Mouse (Mus musculus) neural tube, embryonic 13.5 days (tissue): ENCODE measurements around the gene Mphosph9. TPM values are rescaled to one million over a fixed set of nuclear protein-coding genes. Genes with fewer than 3 reads are reported as not detected.
A peak's percentile ranks its signal among the peaks of the same experiment; 100 is the strongest.
"Not testable (repeated sequence)": the region's sequence is repeated elsewhere in the genome, so short reads cannot be mapped to it uniquely, and the experiment has no call there.

Experiments
- ATAC-seq: fragments of 200-750 bp; cut with Nextera tagmentation; 2 replicates; pipeline ENCODE4 v1.8.0; 2017; ENCODE audit warnings: low read depth, mild to moderate bottlenecking, moderate TSS enrichment, moderate library complexity
- H3K27ac ChIP-seq: fragments of 300-500 bp; sonication (generic); replicated peaks from 2 replicates; pipeline ENCODE4 v1.5.1; 2015; ENCODE audit warnings: moderate library complexity, mild to moderate bottlenecking, inconsistent platforms
- H3K27me3 ChIP-seq: fragments of 300-500 bp; sonication (generic); 2 replicates; pipeline ENCODE4 v1.6.1; 2015; ENCODE audit warnings: mild to moderate bottlenecking, inconsistent platforms
- H3K36me3 ChIP-seq: fragments of 300-500 bp; sonication (generic); 2 replicates; pipeline ENCODE4 v1.6.1; 2015; ENCODE audit warnings: mild to moderate bottlenecking, inconsistent platforms
- H3K4me1 ChIP-seq: fragments of 300-500 bp; sonication (generic); replicated peaks from 2 replicates; pipeline ENCODE4 v1.6.1; 2015; ENCODE audit warnings: inconsistent platforms
- H3K4me2 ChIP-seq: fragments of 300-500 bp; sonication (generic); 2 replicates; pipeline ENCODE4 v1.6.1; 2015; ENCODE audit warnings: inconsistent platforms, mild to moderate bottlenecking, moderate library complexity
- H3K4me3 ChIP-seq: fragments of 300-500 bp; sonication (generic); 2 replicates; pipeline ENCODE4 v1.5.1; 2015; ENCODE audit warnings: mild to moderate bottlenecking, inconsistent platforms
- H3K9ac ChIP-seq: fragments of 300-500 bp; sonication (generic); 2 replicates; pipeline ENCODE4 v1.6.1; 2015; ENCODE audit warnings: moderate library complexity, mild to moderate bottlenecking, inconsistent platforms
- H3K9me3 ChIP-seq: fragments of 300-500 bp; sonication (generic); 2 replicates; pipeline ENCODE4 v1.6.1; 2016; ENCODE audit warnings: inconsistent platforms
- WGBS: fragments of 180-500 bp; shearing (Covaris S2); methylation state at CpG from one replicate; pipeline ENCODE4 v1.1.7; 2015; 5-methylcytosine and 5-hydroxymethylcytosine counted together
- polyA plus RNA-seq: library from polyadenylated mRNA; unstranded; fragments of >200 nt; fragmentation: Nextera tagmentation; extraction: Ambion mirVana; gene quantifications from 2 replicates; pipeline ENCODE4 v1.2.1, GENCODE M21; 2015

The Mphosph9 gene
- polyA plus RNA-seq, 1 experiment from 2014 or later = 14.5 TPM

DNA sequence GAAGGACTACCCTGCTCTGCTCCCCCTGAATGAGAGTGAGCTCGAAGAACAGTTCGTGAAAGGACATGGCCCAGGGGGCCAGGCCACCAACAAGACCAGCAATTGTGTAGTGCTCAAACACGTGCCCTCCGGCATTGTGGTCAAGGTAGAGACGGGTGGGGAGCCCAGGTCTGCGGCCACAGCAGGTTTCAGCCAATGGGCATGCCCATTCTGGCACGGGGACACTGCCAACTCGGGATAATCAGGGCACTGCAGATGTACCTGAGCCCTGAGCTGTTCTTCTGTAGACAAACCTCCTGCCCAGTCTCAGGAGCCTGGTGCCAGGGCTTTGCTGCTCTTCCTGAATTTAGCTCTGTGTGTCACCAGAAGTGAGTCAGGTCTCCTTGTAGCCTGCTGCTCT, 11.0 kb upstream of the Mphosph9 start:
- WGBS = 82% methylated on average over 8 of the region's 8 CpGs
- Histone ChIP-seq H3K36me3 (peaks cover 7% of the 10 kb centered on the region; the same call in 1 of the 2 replicates), H3K27ac (peak overlapping the region; percentile 73), H3K9ac (no peak overlapping the region), H3K4me2 (no peak overlapping the region), H3K4me1 (peaks cover 57% of the 10 kb centered on the region), H3K4me3 (no peak overlapping the region), H3K9me3 (no peaks in the 10 kb centered on the region), H3K27me3 (no peaks in the 10 kb centered on the region)
- no peak for ATAC-seq

DNA sequence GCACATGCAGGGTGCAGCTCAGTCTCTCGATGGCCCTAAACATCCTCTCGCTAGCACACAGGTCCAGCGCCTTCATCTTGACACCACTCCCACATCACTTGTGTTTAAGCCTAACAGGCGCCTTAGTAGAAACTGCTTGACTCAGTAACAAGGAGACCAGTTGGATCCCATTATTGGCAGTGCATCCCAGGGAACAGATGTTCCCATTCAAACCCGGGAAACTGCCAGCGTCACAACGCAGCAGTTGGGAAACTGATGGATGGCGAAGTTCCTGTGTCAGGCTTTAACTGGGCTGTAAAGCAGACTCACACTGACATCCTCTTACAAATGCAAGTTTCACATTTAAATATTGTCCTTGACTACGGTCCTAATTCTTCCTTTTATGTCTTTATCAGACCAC, 10.1 kb upstream of the Mphosph9 start:
- Histone ChIP-seq H3K4me3 (no peak overlapping the region), H3K9me3 (no peaks in the 10 kb centered on the region), H3K27me3 (no peaks in the 10 kb centered on the region), H3K4me1 (peaks cover 64% of the 10 kb centered on the region), H3K4me2 (no peak overlapping the region), H3K27ac (peak overlapping the region; percentile 73), H3K36me3 (no peaks in the 10 kb centered on the region), H3K9ac (no peak overlapping the region)
- no peak for ATAC-seq
- WGBS = 18% methylated on average over 9 of the region's 9 CpGs

DNA sequence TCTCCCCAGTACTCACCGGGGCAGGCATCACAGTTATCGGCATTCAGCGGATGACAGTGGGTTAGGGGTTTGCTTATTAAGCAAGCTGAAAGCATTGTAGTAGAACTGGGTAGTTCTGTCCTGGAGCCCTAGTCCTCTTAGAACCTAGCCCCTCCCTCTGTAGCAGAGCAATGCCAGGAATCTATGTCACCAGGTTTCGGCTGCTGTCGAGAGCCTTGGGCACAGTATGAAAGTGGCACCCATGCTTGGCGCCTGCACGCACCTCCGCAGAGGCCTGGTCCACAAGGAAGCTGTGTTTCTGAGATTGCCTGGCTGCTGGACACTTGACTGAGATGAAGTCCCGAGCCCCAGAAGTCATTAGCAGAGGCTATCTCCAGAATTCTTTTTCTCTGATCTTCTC, 9.3 kb upstream of the Mphosph9 start:
- Histone ChIP-seq H3K9me3 (no peaks in the 10 kb centered on the region), H3K27ac (0 out of 2 replicates have a peak overlapping the region, but pooled peaks have one; percentile 73), H3K4me1 (peaks cover 72% of the 10 kb centered on the region), H3K4me2 (no peak overlapping the region), H3K9ac (no peak overlapping the region; the same call in 1 of the 2 replicates), H3K36me3 (no peaks in the 10 kb centered on the region), H3K27me3 (no peaks in the 10 kb centered on the region), H3K4me3 (no peak overlapping the region)
- 80% methylated on average over 9 of the region's 9 CpGs for WGBS
- ATAC-seq = no peak

DNA sequence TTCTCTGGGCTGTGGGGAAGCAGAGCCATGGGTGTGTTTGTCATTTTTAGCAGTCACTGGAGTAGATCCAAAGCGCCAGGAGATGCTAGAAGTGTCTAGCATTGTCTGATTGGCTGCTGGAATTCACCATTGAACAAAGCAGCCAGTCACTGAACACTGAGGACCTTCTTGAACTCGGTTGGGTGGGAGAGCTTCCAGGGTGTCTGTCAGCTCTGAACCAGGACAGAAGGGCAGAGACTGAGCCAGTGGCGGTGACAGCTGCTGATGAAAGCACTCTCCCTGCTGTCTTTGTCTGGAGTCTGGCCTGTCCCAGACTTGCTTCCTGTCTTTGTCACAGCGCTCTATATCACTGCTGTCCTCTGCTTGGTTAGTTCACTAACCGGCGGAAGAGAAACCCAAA, 6.6 kb upstream of the Mphosph9 start:
- H3K4me2 ChIP-seq = peak overlapping the region; percentile 30; the same call in 1 of the 2 replicates
- peaks cover 64% of the 10 kb centered on the region for H3K4me1 ChIP-seq
- 4% methylated on average over 6 of the region's 6 CpGs for WGBS

DNA sequence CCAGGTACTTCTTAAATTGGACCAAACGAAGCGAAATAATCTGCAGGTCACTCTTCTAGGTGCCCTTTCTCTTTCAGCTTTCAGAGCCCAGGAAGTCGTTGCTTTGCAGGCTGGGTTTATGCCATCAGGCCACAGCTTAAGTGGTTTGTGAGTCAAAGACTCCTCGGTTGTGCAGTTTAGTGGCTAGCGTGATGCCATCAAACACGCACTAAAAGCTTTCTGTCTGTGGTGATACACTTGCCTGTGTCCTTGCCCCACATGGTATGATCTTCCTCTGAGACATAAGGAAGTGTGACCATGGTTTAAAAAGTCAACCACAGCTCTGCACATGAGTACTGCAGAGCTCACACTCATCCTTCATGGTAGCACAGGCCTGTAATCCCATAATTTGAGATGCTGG, 2.3 kb upstream of the Mphosph9 start:
- Histone ChIP-seq H3K4me3 (no peak overlapping the region), H3K4me2 (no peak overlapping the region), H3K36me3 (no peaks in the 10 kb centered on the region), H3K27ac (no peak overlapping the region), H3K9me3 (no peaks in the 10 kb centered on the region), H3K4me1 (peaks cover 55% of the 10 kb centered on the region), H3K9ac (no peak overlapping the region), H3K27me3 (no peaks in the 10 kb centered on the region)
- WGBS = 94% methylated on average over 6 of the region's 6 CpGs
- no peak for ATAC-seq

More for the DNA sequence above, 6.6 kb upstream of the Mphosph9 start:
- Histone ChIP-seq H3K4me3 (no peak overlapping the region), H3K9me3 (no peaks in the 10 kb centered on the region), H3K36me3 (no peaks in the 10 kb centered on the region), H3K27me3 (no peaks in the 10 kb centered on the region), H3K9ac (peak overlapping the region; percentile 54; the same call in 1 of the 2 replicates), H3K27ac (peak overlapping the region; percentile 93)
- peak; percentile 89 for ATAC-seq

DNA sequence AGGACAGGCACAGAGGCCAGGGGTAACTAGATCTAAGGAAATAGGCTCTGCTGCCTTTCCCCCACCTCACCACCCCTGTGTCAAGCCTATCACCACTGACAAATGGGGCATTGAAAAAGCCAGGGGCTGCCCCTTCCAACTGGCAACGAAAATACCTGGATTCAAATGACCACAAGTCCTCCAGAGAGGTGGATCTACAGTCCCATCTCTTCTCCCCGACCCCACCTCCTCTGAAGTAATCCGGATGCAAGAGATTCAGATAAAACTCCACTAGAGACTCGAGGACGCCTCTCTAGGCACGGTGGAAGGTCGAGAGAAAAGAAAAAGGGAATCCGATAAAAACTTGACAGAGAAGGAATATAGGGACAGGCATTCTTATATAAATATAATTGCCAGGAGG, 943 bp downstream of the Mphosph9 start:
- Histone ChIP-seq H3K27me3 (no peaks in the 10 kb centered on the region), H3K4me3 (peak overlapping the region; percentile 67), H3K9ac (peak overlapping the region; percentile 91), H3K4me1 (peaks cover 25% of the 10 kb centered on the region), H3K36me3 (peaks cover 26% of the 10 kb centered on the region), H3K4me2 (peak overlapping the region; percentile 91), H3K27ac (peak overlapping the region; percentile 98), H3K9me3 (no peaks in the 10 kb centered on the region)
- no peak for ATAC-seq
- WGBS = 3% methylated on average over 8 of the region's 8 CpGs

DNA sequence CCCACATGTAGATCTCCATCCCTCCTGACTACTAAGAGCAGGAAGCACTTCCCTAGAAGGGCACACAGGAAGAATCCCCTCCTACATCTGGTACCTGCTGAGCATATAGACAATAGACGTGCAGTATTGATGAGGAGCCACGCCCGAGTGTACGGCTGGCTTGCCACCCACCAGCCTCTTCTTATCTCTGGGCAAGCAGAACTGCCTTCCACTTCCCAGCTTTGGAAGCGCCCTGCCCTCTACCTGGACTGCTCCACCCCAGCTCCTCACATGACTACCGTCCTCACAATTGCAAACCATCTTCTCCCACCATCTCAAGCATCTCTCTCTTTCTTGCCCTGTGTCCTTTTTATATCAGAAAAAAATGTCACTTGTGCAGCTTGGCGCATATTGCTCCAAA, 10.1 kb downstream of the Mphosph9 start:
- no peaks in the 10 kb centered on the region for H3K27me3 ChIP-seq

DNA sequence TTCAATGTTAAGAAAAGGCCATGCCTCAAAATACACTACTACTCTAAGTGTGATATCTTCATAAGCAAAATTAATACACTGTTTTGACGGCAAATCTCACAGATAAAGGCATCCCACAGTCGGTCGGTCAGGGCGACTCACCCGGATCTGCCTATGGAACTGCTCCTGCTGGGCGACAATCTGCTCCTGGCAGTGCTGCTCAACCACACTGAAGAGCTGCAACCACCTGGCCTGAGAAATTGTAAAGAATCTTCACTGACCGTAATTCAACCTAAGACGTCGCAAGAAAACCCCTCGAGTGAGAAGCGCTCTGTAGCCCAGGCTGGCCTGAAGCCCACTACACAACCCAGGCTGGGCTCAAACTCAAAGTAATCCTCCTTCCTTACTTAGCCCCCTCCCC, 11.8 kb downstream of the Mphosph9 start:
- H3K9me3 ChIP-seq = peaks cover 5% of the 10 kb centered on the region; the same call in 1 of the 2 replicates
- no peak overlapping the region for H3K27ac ChIP-seq
- H3K36me3 ChIP-seq = peaks cover 92% of the 10 kb centered on the region
- no peak overlapping the region for H3K9ac ChIP-seq
- no peak for ATAC-seq
- H3K4me3 ChIP-seq = no peak overlapping the region
- WGBS = 86% methylated on average over 11 of the region's 11 CpGs
- H3K4me2 ChIP-seq = no peak overlapping the region
- no peaks in the 10 kb centered on the region for H3K27me3 ChIP-seq
- no peaks in the 10 kb centered on the region for H3K4me1 ChIP-seq

More for the DNA sequence above, 10.1 kb downstream of the Mphosph9 start:
- Histone ChIP-seq H3K4me1 (no peaks in the 10 kb centered on the region), H3K27ac (no peak overlapping the region), H3K4me3 (no peak overlapping the region), H3K9ac (no peak overlapping the region), H3K4me2 (no peak overlapping the region), H3K9me3 (peaks cover under 1% of the 10 kb centered on the region; the same call in 1 of the 2 replicates), H3K36me3 (peaks cover 90% of the 10 kb centered on the region)
- ATAC-seq = no peak
- 93% methylated on average over 7 of the region's 7 CpGs for WGBS

DNA sequence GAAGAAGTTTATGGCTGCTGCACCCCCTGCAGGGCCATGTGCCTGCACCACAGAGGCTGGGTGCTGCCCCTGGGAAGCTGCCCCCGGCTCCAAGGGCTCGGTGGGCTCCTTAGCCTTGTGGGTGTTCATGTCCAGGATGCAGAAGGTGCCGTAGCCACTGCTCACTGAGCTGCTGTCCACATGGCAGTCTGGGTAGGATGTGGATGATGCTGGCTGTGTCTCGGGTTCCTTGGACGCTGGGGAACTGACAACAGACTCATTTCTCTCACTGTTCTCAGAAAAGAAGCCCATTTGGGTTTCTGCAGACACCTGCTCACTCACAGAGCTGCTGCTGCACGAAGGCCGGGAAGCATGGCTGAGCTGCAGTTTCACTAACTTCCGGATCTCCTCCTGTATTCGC, 12.3 kb downstream of the Mphosph9 start:
- Histone ChIP-seq H3K4me2 (no peak overlapping the region), H3K9me3 (peaks cover 5% of the 10 kb centered on the region; the same call in 1 of the 2 replicates), H3K4me1 (no peaks in the 10 kb centered on the region), H3K27ac (no peak overlapping the region), H3K9ac (no peak overlapping the region), H3K27me3 (no peaks in the 10 kb centered on the region), H3K36me3 (peaks cover 92% of the 10 kb centered on the region), H3K4me3 (no peak overlapping the region)
- WGBS = 89% methylated on average over 9 of the region's 9 CpGs
- ATAC-seq = no peak

DNA sequence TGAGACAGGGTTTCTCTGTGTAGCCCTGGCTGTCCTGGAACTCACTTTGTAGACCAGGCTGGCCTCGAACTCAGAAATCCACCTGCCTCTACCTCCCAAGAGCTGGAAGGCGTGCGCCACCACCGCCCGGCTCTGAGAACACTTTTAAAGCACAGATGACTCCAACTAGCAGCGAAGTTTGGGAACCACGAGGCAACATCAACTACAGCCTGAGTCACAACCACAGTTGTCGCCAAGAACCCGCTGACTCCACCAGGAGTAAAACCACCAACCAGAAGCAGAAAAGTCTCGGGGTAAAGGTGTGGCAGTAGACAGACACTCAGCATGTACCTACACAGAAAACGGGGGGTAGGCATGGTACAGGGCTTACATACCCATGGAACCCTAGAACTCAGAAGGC, 17.7 kb downstream of the Mphosph9 start:
- peaks cover 87% of the 10 kb centered on the region for H3K36me3 ChIP-seq
- WGBS = 95% methylated on average over 11 of the region's 11 CpGs
- ATAC-seq = no peak
- no peak overlapping the region for H3K4me3 ChIP-seq
- H3K27me3 ChIP-seq = no peaks in the 10 kb centered on the region
- H3K9me3 ChIP-seq = peaks cover 5% of the 10 kb centered on the region; the same call in 1 of the 2 replicates
- H3K4me1 ChIP-seq = no peaks in the 10 kb centered on the region
- no peak overlapping the region for H3K9ac ChIP-seq
- no peak overlapping the region for H3K4me2 ChIP-seq
- no peak overlapping the region for H3K27ac ChIP-seq

DNA sequence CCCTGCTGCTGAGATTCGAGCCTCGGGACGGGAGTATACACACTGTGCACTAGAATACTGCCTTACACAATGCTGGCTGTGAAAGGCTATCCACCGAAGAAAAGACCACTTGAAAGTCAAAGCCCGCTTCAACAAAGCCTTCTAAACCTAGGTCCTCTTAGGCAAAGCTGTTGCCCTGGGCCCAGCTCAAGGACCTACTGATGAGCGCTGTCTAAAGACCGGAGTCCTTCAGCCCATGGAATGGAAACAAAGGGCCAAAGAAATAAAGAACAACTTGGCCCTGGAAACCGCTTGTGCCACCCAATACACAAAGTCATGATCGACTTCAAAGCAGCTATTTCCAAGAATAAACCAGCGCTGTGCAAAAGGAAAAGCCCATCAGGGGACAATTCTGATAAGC, 18.6 kb downstream of the Mphosph9 start:
- no peak for ATAC-seq
- Histone ChIP-seq H3K4me1 (no peaks in the 10 kb centered on the region), H3K36me3 (peaks cover 81% of the 10 kb centered on the region), H3K4me2 (no peak overlapping the region), H3K4me3 (no peak overlapping the region), H3K27ac (no peak overlapping the region), H3K9me3 (peaks cover 5% of the 10 kb centered on the region; the same call in 1 of the 2 replicates), H3K27me3 (no peaks in the 10 kb centered on the region), H3K9ac (no peak overlapping the region)
- 81% methylated on average over 10 of the region's 10 CpGs for WGBS

DNA sequence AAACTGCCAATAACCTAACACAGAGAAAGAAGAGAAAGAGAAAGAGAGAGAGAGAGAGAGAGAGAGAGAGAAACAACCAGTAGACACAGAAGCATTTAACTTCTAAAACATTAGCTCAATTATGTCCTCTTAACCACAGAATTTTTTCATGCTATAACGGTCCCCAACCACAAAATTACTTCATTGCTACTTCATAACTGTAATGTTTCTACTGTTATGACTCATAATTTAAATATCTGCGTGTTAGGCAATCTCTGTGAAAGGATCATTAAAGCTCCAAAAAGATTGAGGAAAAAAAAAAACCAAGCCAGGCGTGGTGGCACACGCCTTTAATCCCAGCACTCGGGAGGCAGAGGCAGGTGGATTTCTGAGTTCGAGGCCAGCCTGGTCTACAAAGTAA, 24.9 kb downstream of the Mphosph9 start:
- not testable (repeated sequence) for H3K4me1 ChIP-seq, H3K27ac ChIP-seq, ATAC-seq, H3K4me2 ChIP-seq, H3K27me3 ChIP-seq, H3K4me3 ChIP-seq, H3K9me3 ChIP-seq, H3K9ac ChIP-seq
- peaks cover 79% of the 10 kb centered on the region for H3K36me3 ChIP-seq
- WGBS = 95% methylated on average over 6 of the region's 6 CpGs

DNA sequence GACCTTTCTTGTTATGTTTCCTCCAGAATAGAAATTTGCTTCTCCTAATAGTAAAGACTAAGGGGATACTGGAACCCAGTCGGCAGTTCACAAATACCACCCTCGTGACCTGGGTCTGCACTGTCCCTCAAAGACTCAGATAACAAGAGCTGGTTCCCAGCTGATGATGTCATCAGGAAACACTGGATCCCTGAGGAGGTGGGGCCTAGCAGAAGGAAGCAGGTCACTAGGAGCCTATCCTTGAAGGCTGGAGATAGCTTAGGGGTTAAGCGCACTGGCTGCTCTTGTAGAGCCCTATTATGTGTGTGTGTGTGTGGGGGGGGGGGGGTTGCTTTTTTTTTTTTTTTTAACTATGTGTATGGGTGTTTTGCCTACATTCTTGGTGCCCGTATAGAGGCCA, 27.6 kb downstream of the Mphosph9 start:
- no peak overlapping the region for H3K27ac ChIP-seq
- WGBS = 76% methylated on average over 4 of the region's 4 CpGs
- H3K27me3 ChIP-seq = no peaks in the 10 kb centered on the region
- no peak for ATAC-seq
- peaks cover 79% of the 10 kb centered on the region for H3K36me3 ChIP-seq
- H3K9me3 ChIP-seq = no peaks in the 10 kb centered on the region
- no peaks in the 10 kb centered on the region for H3K4me1 ChIP-seq
- H3K9ac ChIP-seq = no peak overlapping the region
- H3K4me3 ChIP-seq = no peak overlapping the region
- no peak overlapping the region for H3K4me2 ChIP-seq
